Mouse (Mus musculus): ENCODE data around the gene Pih1d2.

The Pih1d2 gene

DNA sequence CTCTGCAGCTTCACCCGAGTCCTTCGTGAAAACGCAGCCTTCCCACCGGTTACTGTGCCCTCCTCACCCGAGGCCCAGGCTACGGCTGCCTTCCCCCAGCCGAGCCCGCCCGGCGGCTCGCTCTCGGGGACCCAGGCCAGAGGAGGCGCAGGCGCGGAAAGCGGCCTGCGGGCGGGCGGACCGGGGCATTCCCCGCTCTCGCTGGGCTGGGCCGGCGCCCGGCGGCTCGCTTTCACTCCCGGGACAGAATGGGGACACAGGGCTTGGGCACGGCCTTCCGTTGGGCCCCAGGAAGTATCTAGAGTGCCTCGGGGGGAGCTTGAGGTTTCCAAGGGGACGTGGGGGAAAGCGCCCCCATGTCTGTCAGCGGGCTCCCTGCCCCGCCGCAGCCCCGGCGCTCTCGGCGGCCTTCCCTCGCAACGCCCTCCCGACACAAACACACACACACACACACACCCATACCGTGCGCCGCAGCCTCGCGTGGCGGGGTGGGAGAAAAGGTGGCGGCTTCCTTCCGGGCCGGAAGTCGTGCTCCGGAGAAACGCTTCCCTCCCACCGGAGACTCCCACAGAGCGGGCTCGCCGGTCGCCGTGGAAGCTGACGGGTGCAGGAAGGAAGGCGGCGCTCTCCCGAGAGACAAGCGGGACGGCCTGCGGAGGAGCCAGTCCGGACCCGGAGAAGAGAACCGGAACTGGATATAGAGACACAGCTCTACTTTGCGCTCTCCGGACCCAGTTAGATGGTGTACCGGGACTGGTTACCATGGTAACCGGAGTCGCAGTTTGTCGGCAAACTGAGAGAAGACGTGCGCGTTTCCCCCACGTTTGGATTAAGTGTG, at the start of gene Pih1d2, which contains the start of gene Nkapd1:
Gene Pih1d2, plus strand, starts transcription at position 556 of the 838 bp plus-strand sequence.
Gene Nkapd1, minus strand, starts transcription at position 699 of the 838 bp plus-strand sequence.
- DNase-seq (ENCODE audit: low read depth, low spot score): peak; percentile 93

DNA sequence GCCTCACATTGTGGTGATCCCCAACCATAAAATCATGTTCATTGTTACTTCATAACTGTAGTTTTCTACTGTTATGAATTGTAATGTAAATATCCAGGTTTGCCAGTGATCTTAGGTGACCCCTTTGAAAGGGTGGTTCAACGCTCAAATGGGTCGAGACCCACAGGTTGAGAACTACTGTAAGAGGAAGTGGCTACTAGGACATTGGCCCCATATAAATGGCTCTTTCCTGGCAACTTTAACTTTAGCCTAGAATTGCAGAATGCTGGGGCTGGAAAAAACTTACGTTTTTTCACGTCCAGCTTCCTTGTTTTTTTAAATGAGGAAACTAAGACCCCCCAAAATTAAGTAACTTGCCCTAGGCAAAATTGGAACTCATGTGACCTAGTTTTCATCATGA, 49.7 kb upstream of the Pih1d2 start:
- no peak for DNase-seq (ENCODE audit: low read depth, low spot score)

DNA sequence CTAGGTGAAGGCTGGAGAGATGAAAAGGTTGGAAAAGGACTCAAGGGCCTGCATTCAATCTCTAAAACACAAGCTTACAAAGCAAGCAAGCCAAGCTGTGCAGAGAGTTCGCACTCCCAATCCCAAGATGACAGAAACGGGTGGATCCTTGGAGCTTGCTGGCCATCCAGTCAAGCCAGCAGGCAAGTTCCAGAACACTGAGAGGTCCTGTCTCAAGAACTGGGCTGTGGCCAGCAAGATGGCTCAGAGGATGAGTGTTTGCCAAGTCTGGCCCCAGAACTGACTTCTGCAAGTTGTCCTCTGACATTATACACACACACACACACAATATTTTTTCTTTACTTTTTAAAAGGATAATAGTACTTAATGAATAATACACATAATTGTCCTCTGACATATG, 49.2 kb upstream of the Pih1d2 start:
- no peak for DNase-seq (ENCODE audit: low read depth, low spot score)

DNA sequence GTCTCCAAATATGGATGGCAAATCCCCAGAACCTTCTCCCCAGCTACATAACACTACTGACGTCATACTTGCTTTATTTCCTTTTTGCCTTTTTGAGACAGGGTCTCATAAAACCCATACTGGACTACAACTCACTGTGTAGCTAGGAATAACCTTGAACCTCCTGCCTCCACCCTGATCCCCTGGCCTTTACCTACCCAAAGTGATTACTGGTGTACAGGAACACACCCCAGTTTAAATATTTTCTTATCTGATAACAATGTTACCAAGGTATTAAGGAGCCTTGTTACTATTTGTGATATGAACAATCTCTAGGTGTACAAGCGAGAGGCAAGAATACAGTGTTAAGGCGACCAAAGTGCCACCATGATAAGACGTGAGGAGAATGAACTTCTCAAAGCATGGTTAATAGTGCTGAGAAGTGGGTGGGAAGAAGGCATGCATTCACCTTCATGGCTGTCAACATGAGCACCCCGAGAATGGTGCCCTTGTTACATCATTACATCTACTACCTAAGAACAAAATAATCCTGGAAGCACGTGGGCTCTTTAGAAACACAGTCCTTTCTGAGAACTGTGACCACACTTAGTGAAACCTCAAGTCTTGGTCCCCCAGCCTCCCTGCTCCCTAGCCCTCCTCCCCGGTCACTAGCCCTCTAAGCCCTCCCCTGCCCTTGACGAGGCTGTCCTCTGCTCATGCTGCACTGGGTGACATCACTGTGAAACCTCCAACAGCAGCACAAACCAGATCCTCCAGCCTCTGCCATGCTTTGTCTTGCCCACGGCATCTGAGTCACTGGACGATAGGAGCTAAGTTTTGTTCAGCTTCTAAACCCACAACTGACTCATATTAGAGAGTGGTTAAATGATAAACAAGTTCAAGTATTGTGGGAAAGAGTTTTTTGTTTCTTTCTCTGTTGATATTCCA, 47.3 kb upstream of the Pih1d2 start:
- no peak for DNase-seq (ENCODE audit: low read depth, low spot score)

DNA sequence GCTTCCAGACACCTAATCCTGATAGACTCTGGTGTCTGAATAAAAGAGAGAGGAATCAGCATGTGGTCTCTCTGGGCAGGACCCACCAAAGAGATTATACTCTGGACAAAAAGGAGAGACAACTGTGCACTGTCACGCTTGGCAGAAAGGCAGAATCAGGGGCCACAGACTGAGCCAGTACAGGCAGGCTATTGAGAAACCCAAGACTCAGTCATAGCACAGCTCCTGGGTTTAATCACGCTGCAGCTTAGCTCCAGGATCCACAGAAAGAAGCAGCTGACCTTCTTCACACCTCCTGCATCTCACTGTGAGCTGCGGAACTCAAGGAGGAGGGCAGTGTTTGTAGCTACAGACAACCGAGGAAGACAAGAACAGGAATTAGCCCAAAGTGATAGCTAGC, 36.8 kb upstream of the Pih1d2 start:
- DNase-seq (ENCODE audit: low read depth, low spot score): no peak

DNA sequence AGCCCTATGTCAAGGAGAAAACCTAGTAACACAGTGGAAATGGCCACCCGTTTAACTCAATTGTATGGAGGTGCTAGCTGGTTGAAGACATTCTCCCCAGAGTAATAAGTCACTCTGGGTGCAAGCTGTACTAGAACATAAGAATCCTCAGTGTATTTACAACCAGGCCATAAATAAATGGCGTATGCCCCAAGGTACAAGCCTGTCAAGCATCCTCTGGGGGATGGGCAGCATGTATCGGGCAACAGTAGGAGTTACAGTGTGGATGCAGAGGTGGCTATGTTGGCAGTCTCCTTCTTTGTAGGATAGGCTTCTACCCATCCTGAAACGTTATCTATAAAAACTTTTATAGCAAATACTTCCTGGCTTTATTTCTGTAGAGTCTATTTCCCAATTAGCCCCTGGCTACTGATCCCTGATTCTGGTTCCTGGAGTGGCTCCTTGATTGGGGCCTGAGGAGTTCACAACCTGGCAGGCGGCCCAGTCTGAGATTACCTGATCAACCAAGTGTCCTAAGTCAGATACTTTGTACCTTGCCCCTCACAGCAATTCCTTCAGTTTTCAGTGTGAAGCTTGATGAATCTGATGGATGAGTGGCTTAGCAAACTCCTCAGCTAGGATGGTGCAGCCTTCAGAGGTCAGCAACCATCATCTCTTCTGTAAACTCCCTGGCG, 31.8 kb upstream of the Pih1d2 start:
- no peak for DNase-seq (ENCODE audit: low read depth, low spot score)

DNA sequence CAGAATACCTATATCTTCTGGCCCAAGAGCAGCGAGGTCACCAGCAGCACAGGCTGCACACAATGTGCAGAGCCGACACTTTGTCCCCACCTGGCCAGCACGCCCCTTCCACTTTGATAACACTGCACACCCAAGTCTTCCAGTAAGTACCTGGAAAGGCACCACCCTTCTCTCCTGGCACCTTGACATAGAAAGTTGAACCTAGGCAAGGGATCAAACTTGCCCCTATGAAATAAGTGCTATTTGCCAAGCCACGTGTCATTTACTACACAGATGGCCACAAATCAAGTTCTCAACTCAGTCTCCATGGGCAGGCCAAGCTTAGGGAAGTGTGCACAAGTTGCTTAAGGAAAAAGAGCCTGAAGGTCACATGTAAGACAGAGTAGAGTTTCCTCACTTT, 30.2 kb upstream of the Pih1d2 start:
- DNase-seq (ENCODE audit: low read depth, low spot score): no peak

DNA sequence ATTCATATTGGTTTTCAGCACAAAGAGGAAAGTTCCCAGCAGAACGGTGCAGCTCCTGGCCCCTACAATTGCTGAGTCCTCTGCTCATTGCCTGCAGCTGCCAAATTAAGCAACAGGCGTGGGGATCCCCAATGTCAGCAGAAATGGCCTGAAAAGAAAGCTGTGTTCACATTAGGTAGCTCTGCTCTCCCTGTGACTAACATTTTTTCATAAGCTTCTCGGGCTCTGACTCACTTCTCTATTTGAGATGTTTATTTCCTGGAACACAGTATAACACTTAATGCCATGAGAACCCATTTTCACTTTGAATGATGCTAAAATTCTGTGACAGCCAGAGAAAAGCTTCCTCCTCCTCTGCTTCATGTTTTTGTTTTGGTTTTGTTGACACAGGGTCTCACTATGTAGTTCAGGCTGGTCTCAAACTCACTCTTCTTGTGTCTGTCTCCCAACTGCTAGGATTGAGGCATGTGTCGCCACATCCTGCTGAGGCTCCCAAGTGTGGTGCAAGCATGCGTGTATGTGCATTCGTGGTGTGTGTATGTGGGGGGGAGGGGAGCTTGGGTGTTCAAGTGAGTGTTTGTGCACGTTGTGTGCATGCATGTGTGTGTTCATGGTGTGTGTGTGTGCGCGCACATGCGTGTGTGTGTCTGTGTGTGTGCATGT, 26.1 kb upstream of the Pih1d2 start:
- peak; percentile 24 for DNase-seq (ENCODE audit: low read depth, low spot score)

DNA sequence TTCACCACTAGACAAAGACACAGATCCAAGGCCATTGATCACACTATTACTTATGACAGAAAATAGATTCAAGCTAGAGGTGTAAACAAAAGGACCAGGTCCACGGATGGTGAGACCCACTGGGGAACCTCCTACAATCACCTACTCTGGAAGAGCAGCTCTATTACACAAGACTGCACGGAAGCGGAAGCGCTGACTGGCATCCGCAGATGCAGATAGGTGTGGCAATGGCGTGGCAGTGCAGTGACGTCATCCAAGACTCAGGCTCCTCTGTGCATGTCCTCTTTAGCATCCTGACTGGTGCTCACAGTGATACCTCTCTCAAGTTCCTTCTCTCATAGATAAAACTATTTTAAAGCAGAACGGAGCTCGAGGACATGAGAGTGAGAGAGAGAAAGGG, 24.2 kb upstream of the Pih1d2 start:
- no peak for DNase-seq (ENCODE audit: low read depth, low spot score)

DNA sequence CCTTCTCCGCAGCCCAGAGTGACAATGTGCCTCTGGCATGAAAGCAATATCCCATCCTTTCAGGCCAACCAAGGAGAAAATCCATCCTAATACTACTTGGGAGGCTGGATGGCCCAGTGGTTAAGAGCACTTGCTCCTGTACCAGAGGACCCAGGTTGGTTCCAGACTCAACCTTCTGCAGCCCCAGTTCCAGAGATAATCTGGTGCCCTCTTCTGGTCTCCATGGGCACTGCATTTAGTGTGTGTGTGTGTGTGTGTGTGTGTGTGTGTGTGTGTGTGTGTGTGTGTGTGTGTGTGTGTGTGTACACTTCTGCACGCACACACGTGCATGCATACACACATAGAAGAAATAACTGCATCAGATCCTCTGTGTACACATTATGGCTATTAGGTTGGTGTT, 23.6 kb upstream of the Pih1d2 start:
- peak; percentile 73 for DNase-seq (ENCODE audit: low read depth, low spot score)

DNA sequence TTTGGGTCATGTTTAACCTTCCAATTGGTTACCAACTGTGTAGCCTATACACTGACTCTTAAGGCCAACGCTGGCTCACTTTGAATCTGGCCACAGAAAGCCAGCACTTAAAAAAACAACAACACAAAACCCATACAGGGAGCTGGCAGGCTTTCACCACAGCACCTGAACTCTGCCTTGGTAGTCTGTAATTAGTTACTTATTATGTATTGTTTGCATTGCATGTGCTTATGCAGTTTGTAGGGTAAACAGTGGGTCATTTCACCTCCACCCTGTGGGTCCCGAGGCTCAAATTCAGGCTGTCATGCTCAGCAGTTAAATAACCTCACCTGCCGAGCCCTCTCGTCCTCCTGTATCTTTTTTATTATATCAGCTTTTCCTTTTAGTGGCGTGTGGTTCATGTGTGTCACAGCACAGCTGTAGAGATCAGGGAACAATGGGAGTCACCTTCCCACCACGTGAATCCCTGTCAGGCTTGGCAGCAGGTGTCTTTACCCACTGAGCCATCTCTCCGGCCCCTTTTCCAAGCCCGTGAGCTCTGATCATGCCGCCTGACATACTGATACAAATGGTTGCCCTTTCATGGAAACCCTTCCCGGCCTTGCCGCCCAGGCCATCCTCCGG, 22.2 kb upstream of the Pih1d2 start:
- no peak for DNase-seq (ENCODE audit: low read depth, low spot score)

DNA sequence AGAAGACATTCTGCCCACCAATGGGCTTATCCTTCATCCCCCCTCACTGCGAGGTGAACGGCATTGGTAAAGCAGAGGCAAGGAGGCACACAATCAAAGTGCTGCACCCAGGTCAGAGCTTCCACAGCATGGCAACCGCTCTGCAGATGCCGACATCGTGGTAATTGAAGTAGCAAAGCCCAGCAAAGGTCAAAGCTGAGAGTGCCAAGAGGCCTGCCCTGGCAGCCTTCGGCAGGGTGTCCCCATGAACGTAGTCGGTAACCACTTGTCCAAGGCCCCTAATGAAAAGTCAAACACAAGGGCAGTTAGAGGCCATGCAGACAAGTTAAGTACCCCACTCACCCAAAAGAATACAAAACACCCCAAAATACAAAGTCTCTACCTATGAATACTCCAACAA, 20.1 kb upstream of the Pih1d2 start:
- DNase-seq (ENCODE audit: low read depth, low spot score): no peak

DNA sequence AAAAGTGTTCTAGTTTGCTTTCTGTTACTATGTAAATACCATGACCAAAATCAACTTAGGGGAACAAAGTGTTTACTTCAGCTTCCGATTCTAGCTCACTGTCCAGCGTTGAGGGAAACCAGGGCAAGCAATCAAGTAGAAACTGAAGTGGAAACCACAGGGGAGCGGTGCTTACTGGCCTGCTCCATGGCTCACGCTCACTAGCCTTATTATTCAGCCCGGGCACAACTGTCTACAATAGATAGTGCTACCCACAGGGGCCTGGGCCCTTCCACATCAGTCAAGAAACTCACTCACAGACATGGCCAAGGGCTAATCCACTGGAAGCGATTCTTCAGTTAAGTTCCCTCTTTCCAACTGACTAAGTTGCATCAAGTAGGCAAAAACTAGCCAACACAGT, 15.6 kb upstream of the Pih1d2 start:
- DNase-seq (ENCODE audit: low read depth, low spot score): no peak

DNA sequence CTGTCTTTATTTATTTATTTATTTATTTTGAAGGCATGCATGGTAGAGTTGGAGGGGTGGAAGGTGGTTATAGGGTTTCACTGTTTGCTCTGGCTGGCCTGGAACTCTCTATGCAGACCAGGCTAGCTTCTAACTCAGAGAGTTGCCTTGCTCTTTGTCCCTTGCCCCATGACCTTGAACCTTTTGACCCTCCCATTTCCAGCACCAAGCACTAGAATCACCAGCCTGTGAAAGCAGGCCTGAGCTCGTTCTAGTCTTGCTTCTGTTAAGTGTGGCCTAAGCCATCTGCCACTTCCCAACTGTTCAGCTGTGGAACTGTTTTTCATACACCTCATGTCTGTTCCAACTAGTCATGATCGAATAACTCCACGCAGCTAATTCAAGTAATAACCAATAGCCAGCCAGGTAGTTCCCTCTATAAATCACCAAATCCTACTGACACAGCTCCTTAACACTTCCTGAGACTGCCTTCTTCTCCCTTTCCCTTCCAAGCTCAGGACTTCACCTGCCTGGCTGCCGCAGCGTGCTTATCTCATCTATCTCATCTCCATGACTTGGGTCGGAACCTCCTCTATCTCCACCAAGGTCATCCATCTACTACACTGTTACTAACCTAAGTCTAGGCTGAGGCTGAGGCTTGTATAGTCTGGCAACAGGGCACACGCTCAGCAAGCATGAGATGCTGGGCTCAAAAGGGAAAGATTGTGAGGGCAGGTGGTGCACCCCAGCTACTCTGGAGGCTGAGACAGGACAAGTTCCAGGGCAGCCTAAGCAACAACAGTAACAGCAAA, 14.9 kb upstream of the Pih1d2 start:
- DNase-seq (ENCODE audit: low read depth, low spot score): no peak

DNA sequence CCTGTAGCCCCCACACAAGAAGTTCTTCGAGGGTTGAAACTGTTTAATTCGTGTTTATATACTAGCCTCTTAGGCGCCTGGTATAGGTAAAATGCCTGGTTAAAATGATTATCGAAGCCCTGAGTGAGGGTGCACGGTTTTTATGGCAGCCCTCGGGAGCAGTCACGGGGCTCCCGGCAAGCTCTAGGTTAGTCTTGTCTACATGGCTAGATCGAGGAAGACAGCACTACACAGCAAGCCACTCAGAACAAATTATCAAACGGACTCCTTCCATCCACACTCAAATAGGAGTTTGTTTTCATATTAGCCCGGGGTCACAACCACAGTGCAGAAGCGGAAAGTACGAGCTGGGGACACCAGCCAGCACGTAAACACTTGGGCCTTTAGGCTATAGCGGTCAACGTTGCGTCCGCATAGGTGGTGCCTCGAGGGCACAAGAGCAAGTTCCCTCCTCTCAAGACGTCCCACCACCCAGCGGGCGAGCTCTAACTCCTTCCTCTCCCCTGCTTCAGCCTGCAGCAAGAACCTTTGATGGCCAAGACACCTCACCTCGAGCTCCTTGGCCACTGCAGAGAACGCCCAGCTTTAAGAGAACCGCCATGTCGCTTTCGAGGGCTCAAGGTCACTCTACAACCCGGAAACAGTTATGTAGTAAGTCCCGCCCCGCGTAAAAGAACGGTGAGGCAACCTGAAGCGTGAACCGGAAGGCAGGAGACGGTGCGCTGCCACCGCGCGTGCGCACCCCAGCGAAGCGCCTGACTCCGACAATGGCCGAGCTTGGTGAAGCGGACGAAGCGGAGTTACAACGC, 13.7 kb upstream of the Pih1d2 start, which contains the start of the genes Sdhd and Timm8b:
Gene Sdhd, minus strand, starts transcription at position 624 of the 809 bp plus-strand sequence.
Gene Timm8b, plus strand, starts transcription at position 722 of the 809 bp plus-strand sequence.
- DNase-seq (ENCODE audit: low read depth, low spot score): peak; percentile 97

DNA sequence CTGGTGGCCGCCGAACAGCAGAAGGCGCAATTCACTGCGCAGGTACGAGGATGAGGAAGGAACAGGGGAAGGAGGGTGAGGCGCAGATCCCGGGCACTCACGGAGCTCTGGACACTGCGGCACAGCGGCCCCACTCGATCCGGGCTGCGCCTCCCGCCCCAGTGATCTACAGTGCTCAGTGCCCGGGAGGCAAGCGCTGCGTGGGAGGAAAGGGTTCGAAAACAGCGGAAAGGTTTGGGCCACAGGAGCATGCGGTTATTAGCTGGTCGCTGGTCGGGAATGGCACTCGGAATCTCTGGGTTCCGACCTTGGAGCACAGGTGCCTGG, 13.2 kb upstream of the Pih1d2 start:
- DNase-seq (ENCODE audit: low read depth, low spot score): no peak

DNA sequence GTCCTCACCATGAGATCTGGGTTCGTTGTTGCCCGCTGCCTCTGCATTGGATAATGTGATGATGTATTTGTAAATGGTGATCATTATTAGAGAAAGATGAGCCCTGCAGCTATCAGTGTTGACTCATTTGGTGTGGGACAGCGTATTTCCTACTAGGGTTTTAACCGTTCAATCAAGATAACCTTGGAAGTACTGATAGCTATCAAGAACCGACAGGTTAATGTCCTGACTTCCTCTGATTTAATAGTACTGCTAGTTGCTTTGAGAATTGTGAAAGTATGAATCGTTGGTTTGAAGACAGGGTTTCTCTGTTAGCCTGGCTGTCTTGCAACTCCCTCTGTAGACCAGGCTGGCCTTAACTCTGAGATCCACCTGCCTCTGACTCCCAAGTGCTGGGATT, 12.8 kb upstream of the Pih1d2 start:
- DNase-seq (ENCODE audit: low read depth, low spot score): no peak

DNA sequence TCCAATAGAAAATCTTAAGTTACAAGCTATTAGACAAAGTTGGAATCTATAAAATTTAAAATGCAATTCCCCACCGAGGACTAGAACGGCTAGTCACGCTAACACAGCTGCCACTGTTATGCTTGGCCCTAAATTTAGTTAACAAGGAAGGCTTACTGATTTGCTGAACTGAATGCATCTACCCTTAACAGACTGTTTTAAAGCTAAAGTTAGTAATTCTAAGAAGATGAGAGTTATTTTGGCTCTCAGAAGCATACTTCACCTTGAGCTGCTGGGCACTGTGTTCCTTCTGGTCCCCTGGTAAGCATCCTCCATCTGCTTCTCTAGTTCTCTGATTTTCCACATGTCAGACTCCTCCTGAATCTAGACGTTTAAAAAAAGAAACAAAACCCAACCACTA, 5.0 kb upstream of the Pih1d2 start:
- no peak for DNase-seq (ENCODE audit: low read depth, low spot score)

DNA sequence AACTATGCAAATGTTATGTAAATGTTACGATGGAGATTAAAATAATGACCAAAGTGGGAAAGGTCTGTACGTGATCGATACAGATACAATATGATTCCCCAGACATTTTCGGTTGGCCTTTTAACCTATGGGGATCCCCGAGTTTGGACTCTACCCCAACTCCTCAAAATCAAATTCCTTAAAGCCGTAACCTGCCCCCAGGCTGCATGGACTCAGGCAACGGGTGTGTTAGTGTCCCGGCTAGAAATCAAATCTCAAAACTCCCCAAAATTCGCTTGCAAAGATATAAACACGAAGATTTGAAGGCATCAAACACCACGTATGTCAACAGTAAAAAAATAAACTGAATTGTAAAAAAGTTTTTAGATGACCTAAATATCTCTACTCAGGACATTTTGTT, 960 bp upstream of the Pih1d2 start:
- DNase-seq (ENCODE audit: low read depth, low spot score): no peak

Data from CD4-positive, CD25-positive, alpha-beta regulatory T cell, adult 2 months (primary cell).